Mouse (Mus musculus): ENCODE results near the gene Primpol.
"Not testable (repeated sequence)": the region's sequence is repeated elsewhere in the genome, so short reads cannot be mapped to it uniquely, and the experiment has no call there.

- not testable (repeated sequence) for TF ChIP-seq POLR2A (IDR thresholded peaks at IDR 0.05; ENCODE audit: control insufficient read depth in 1 of 2, insufficient read depth in 1 of 2, low read depth in 1 of 2, low read length in 2 of 2, poor library complexity in 1 of 2); CTCF (IDR thresholded peaks at IDR 0.05 in 2 of 3, conservative IDR thresholded peaks at IDR 0.05 in 1 of 3; ENCODE audit: control insufficient read depth in 1 of 3, insufficient read depth in 1 of 3, low read depth in 2 of 3, low read length in 3 of 3, poor library complexity in 1 of 3, severe bottlenecking in 1 of 3); ELF1 (IDR thresholded peaks at IDR 0.05; ENCODE audit: low read depth, low read length); SMC3 (IDR thresholded peaks at IDR 0.05; ENCODE audit: low read depth, low read length); EP300 (IDR thresholded peaks at IDR 0.05; ENCODE audit: low read depth in 1 of 2, low read length in 2 of 2); MAFK (IDR thresholded peaks at IDR 0.05; ENCODE audit: borderline replicate concordance, low read depth, low read length); MXI1 (IDR thresholded peaks at IDR 0.05; ENCODE audit: low read depth, low read length); MYB (IDR thresholded peaks at IDR 0.05; ENCODE audit: low read depth, low read length); KAT2A (conservative IDR thresholded peaks at IDR 0.05; ENCODE audit: low read depth, low read length); GABPA (IDR thresholded peaks at IDR 0.05; ENCODE audit: low read depth, low read length); JUND (IDR thresholded peaks at IDR 0.05; ENCODE audit: low read depth, low read length); CHD1 (IDR thresholded peaks at IDR 0.05; ENCODE audit: low read depth, low read length)
Observed at GRCm38 (mm10) chr8:46584328-46584727, 32.7 kb downstream of the Primpol start.
